Mouse (Mus musculus): ENCODE measurements at regions not wholly inside any gene's neighbourhood (a gene's known extent, or its start where the extent isn't known, plus 50 kb on each side); places are given as distances from the start of the nearest gene placed in this dataset.

DNA sequence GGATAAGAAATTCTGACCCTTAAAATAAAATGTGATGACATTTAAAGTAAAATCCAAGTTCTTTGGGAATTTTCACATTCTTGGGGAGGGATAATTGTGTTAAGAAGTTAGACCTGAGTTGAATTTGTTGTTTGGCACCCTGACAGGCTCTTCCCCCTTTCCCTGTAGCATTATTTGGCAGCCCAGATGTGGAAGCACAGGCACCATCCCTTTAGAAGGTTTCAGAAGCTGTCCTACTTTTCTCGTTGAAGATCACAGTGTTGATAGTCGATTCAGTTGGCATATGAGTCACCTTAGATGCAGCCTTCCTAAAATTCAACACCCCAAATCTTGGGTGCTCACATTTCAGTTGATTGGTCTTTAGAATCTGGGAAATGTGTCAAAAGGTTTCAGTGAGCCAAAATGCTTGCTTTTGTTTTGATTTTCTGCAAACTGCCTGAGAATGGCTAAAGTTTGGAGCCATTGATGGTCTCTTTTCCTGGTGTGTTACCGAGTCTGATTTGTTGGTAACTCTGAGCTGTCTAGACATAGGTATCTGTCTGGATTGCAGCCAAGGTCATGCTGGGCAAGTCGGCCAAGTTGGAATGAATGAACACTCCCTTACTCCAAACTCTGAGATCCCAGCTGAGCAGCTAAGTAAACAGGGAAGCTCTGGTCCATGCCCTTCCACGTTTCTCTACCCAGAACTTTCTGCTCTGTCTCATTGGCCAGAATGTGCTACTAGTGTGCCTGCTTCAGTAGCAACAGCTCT lies 65.9 kb upstream of the Bmper start:
- TF ChIP-seq CTCF (IDR thresholded peaks at IDR 0.05; ENCODE audit: low read depth), result no peak
- no peak for TF ChIP-seq EP300 (IDR thresholded peaks at IDR 0.05; ENCODE audit: low read depth)

Measured in liver, embryonic 14.5 days (tissue).